Mouse (Mus musculus) heart, adult 2 months (tissue): Measurements from ENCODE around the gene Pitx3.

Experiments
- CTCF ChIP-seq: fragments of 200-600 bp; IDR thresholded peaks from 2 replicates; pipeline ENCODE4 v1.8.1; 2022; ENCODE audit warnings: antibody characterized with exemption, mild to moderate bottlenecking, moderate library complexity
- EP300 ChIP-seq: fragments of 200-500 bp; IDR thresholded peaks from 2 replicates; pipeline ENCODE4 v1.6.1; 2011; ENCODE audit warnings: low read depth, low read length, control low read depth; ENCODE audit not compliant: insufficient read depth
- POLR2A ChIP-seq: fragments of 200-500 bp; IDR thresholded peaks from 2 replicates; pipeline ENCODE4 v1.6.1; 2011; ENCODE audit warnings: mild to moderate bottlenecking, low read depth, low read length, control low read depth; ENCODE audit not compliant: insufficient read depth

GRCm38 (mm10) chr19:46126301-46126700 lies 21.8 kb downstream of the Pitx3 start:
- TF ChIP-seq EP300 (no peak), POLR2A (no peak), CTCF (no peak)
